Comparison of ENCODE assay signal across 30 mouse cellular contexts in the genomic region with DNA sequence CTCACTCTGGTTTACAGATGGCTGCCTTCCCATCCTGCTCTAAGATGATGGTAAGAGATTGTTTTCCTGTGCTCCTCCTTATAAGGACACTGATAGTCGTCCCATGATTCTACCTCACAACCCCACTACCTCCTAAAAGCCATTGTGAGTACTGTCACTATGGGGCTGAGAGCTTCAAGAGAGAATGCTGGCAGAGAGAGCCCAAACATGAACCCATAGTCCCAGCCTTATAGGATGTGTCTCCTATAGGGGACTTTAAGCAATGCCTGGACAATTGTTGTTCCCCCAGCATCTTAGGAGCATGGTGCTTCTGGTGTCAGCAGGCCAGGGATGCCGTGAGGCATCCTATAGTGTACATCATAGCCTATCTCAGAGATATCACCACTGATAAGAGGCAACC. TPM values are rescaled to one million over a fixed set of nuclear protein-coding genes. Genes with fewer than 3 reads are reported as not detected.
"Had no signal": no experiment of that assay in that cellular context is flagged by ENCODE, and none has a peak within 500 bp of the region (broad histone marks: within the 10 kb centered on the region; RNA-seq: fewer than 3 reads in every experiment).

No protein-coding gene starts in this region.

- H3K27me3 ChIP-seq: embryonic facial prominence, embryonic 12.5 days; embryonic facial prominence, embryonic 13.5 days; embryonic facial prominence, embryonic 15.5 days; forebrain, embryonic 12.5 days; forebrain, embryonic 13.5 days; forebrain, embryonic 15.5 days had no signal

- H3K4me2 ChIP-seq: embryonic facial prominence, embryonic 12.5 days; embryonic facial prominence, embryonic 13.5 days; embryonic facial prominence, embryonic 15.5 days; forebrain, embryonic 12.5 days; forebrain, embryonic 13.5 days; forebrain, embryonic 15.5 days had no signal

- H3K4me3 ChIP-seq: embryonic facial prominence, embryonic 10.5 days; embryonic facial prominence, embryonic 12.5 days; embryonic facial prominence, embryonic 13.5 days; embryonic facial prominence, embryonic 15.5 days; erythroblast, embryonic 14.5 days; forebrain, embryonic 10.5 days; forebrain, embryonic 12.5 days; forebrain, embryonic 13.5 days; forebrain, embryonic 15.5 days; gastrocnemius, adult 2 months; heart, adult 2 months had no signal

- H3K4me1 ChIP-seq: embryonic facial prominence, embryonic 12.5 days; embryonic facial prominence, embryonic 13.5 days had no signal

- H3K36me3 ChIP-seq: embryonic facial prominence, embryonic 10.5 days; embryonic facial prominence, embryonic 12.5 days; embryonic facial prominence, embryonic 13.5 days; embryonic facial prominence, embryonic 15.5 days; forebrain, embryonic 10.5 days; forebrain, embryonic 12.5 days; forebrain, embryonic 15.5 days had no signal

- DNase-seq: cerebellum, adult 2 months; cerebellum, adult 8-10 months; cerebellum, adult 9-10 months; cerebellum, adult 9-11 months; cerebellum, postnatal 10 days; cerebellum, postnatal 14 days; cerebellum, postnatal 25 days; cerebellum, postnatal 36 days; embryo, embryonic 11 days; forebrain, postnatal 0 days; gastrocnemius, adult 2 months; gastrocnemius, postnatal 10 days; gastrocnemius, postnatal 14 days; gastrocnemius, postnatal 25 days; gastrocnemius, postnatal 36 days; heart, adult 18-20 months; heart, adult 2 months had no signal

- H3K9me3 ChIP-seq: embryonic facial prominence, embryonic 10.5 days; embryonic facial prominence, embryonic 12.5 days; embryonic facial prominence, embryonic 13.5 days; embryonic facial prominence, embryonic 15.5 days; forebrain, embryonic 10.5 days; forebrain, embryonic 12.5 days; forebrain, embryonic 13.5 days; forebrain, embryonic 15.5 days had no signal

- H3K9ac ChIP-seq: embryonic facial prominence, embryonic 12.5 days; embryonic facial prominence, embryonic 13.5 days; embryonic facial prominence, embryonic 15.5 days; forebrain, embryonic 12.5 days; forebrain, embryonic 13.5 days; forebrain, embryonic 15.5 days; forebrain, postnatal 0 days had no signal

- H3K27ac ChIP-seq: embryonic facial prominence, embryonic 10.5 days; embryonic facial prominence, embryonic 12.5 days; embryonic facial prominence, embryonic 13.5 days; embryonic facial prominence, embryonic 15.5 days; forebrain, embryonic 10.5 days; forebrain, embryonic 12.5 days; forebrain, embryonic 13.5 days; forebrain, embryonic 15.5 days; gastrocnemius, adult 2 months; heart, adult 2 months had no signal

- ATAC-seq: forebrain, embryonic 13.5 days; forebrain, embryonic 14.5 days; forebrain, embryonic 15.5 days; forebrain, embryonic 16.5 days; forebrain, postnatal 0 days had no signal

RNA-seq across cellular contexts. Expression of gene Sh3rf3, which starts 54.4 kb away (rescaled TPM):
- total RNA-seq: common myeloid progenitor, adult 5-6 weeks; granulocyte monocyte progenitor cell, adult 5-6 weeks had no signal
- polyA plus RNA-seq: erythroblast, embryonic 14.5 days had no signal
